Mouse (Mus musculus): ENCODE measurements around the gene 4930402H24Rik. TPM values are rescaled to one million over a fixed set of nuclear protein-coding genes. Genes with fewer than 3 reads are reported as not detected.

The 4930402H24Rik gene
- total and polyA plus RNA-seq, 3 experiments = 6.1 to 6.2 TPM; not detected in 1

DNA sequence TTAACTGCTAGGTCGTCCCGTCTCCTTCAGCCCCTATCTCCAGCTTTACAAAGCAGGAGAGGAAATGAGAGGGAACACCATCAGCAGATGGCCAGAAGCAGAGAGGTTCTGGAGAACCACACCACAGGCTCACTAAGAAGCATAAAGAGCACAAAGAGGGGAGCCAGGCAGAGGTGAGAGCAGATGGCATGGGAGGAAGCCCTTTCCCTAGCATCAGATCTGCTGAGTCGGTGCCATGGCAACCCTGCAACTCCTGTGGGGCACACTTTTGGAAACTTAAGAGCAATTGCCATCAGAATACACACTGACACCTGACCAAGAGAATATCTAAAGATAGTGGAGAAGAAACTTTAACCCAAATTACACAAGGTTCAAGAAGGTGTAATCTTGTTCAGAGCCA lies 151.6 kb downstream of the 4930402H24Rik start:
- no peak overlapping the region for H3K9ac ChIP-seq (ENCODE audit: control insufficient read depth, low read depth, low read length, poor library complexity, severe bottlenecking)
- H3K79me2 ChIP-seq (ENCODE audit: control insufficient read depth, insufficient read depth, low read length, poor library complexity) = no peaks in the 10 kb centered on the region
- TF ChIP-seq TAL1 (IDR thresholded peaks at IDR 0.05; ENCODE audit: low read length) = no peak
- no peak for TF ChIP-seq ETS1 (IDR thresholded peaks at IDR 0.05; ENCODE audit: low read depth, low read length)
- no peak for TF ChIP-seq CTCF (IDR thresholded peaks at IDR 0.05 in 2 of 3, conservative IDR thresholded peaks at IDR 0.05 in 1 of 3; ENCODE audit: control insufficient read depth in 1 of 3, insufficient read depth in 1 of 3, low read depth in 2 of 3, low read length in 3 of 3, poor library complexity in 1 of 3, severe bottlenecking in 1 of 3)
- TF ChIP-seq ZC3H11A (IDR thresholded peaks at IDR 0.05; ENCODE audit: low read depth, low read length) = no peak
- no peak for TF ChIP-seq NRF1 (IDR thresholded peaks at IDR 0.05; ENCODE audit: insufficient read depth, low read depth, low read length, poor library complexity, severe bottlenecking)
- TF ChIP-seq TCF12 (IDR thresholded peaks at IDR 0.05; ENCODE audit: low read depth, low read length) = no peak
- no peaks in the 10 kb centered on the region for H3K27me3 ChIP-seq (ENCODE audit: control insufficient read depth in 1 of 2, insufficient read depth in 2 of 2, low read length in 2 of 2)
- H3K36me3 ChIP-seq (ENCODE audit: control insufficient read depth in 1 of 2, insufficient read depth in 2 of 2, low read length in 2 of 2) = peaks cover 0 to 6% of the 10 kb centered on the region in 2 experiments; a peak in 2 of 4 replicates
- no peaks in the 10 kb centered on the region for H3K9me3 ChIP-seq (replicated peaks; ENCODE audit: insufficient read depth, low read length)
- no peak for DNase-seq (ENCODE audit: low read depth, low spot score)
- no peak overlapping the region for H3K4me3 ChIP-seq (ENCODE audit: control insufficient read depth in 1 of 2, insufficient read depth in 1 of 2, low read depth in 2 of 2, low read length in 2 of 2)
- peaks cover 0 to 7% of the 10 kb centered on the region in 2 experiments; a peak in 2 of 4 replicates for H3K4me1 ChIP-seq (ENCODE audit: control insufficient read depth in 1 of 2, insufficient read depth in 2 of 2, low read length in 2 of 2)
- no peak overlapping the region for H3K27ac ChIP-seq (ENCODE audit: control insufficient read depth, low read depth, low read length)

GRCm38 (mm10) chr2:130750449-130750848 lies 155.8 kb downstream of the 4930402H24Rik start:
- Histone ChIP-seq H3K9me3 (replicated peaks; ENCODE audit: insufficient read depth, low read length) (no peaks in the 10 kb centered on the region), H3K4me3 (ENCODE audit: control insufficient read depth in 1 of 2, insufficient read depth in 1 of 2, low read depth in 2 of 2, low read length in 2 of 2) (no peak overlapping the region), H3K79me2 (ENCODE audit: control insufficient read depth, insufficient read depth, low read length, poor library complexity) (no peaks in the 10 kb centered on the region), H3K36me3 (ENCODE audit: control insufficient read depth in 1 of 2, insufficient read depth in 2 of 2, low read length in 2 of 2) (peaks cover 0 to 6% of the 10 kb centered on the region in 2 experiments; a peak in 2 of 4 replicates), H3K9ac (ENCODE audit: control insufficient read depth, low read depth, low read length, poor library complexity, severe bottlenecking) (no peak overlapping the region), H3K27me3 (ENCODE audit: control insufficient read depth in 1 of 2, insufficient read depth in 2 of 2, low read length in 2 of 2) (no peaks in the 10 kb centered on the region), H3K4me1 (ENCODE audit: control insufficient read depth in 1 of 2, insufficient read depth in 2 of 2, low read length in 2 of 2) (peaks cover 0 to 7% of the 10 kb centered on the region in 2 experiments; a peak in 2 of 4 replicates), H3K27ac (ENCODE audit: control insufficient read depth, low read depth, low read length) (no peak overlapping the region)
- TF ChIP-seq ZMIZ1 (IDR thresholded peaks at IDR 0.05; ENCODE audit: low read depth, low read length) (no peak), RCOR1 (IDR thresholded peaks at IDR 0.05; ENCODE audit: low read depth, low read length) (peak; percentile 43; the same call in 1 of the 2 replicates), CHD2 (IDR thresholded peaks at IDR 0.05; ENCODE audit: low read length) (no peak), GATA1 (IDR thresholded peaks at IDR 0.05; ENCODE audit: low read depth, low read length) (0 out of 2 replicates have a peak, but pooled peaks have one; percentile 40)
- DNase-seq (ENCODE audit: low read depth, low spot score) = peak; percentile 88

DNA sequence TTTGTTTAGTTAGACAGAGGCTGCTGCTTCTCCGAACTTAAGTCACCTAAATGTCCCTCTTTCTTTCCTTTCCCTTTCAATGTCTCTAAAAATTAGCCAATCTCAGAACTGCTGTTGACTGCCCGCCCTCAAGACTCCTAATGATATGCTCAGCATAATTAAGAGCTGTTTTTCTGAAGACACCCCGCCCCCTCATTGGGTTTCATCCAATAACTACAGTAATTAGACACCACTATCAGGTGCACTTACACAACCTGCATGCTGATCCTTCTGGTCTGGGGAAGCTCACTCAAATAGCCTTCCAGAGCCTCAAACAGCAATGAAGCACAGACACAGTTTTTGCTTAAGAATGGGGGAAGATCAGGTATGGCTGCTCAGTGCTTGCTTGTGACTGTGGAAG lies 156.5 kb downstream of the 4930402H24Rik start:
- Histone ChIP-seq H3K9me3 (replicated peaks; ENCODE audit: insufficient read depth, low read length) (no peaks in the 10 kb centered on the region), H3K27ac (ENCODE audit: control insufficient read depth, low read depth, low read length) (no peak overlapping the region), H3K79me2 (ENCODE audit: control insufficient read depth, insufficient read depth, low read length, poor library complexity) (no peaks in the 10 kb centered on the region), H3K9ac (ENCODE audit: control insufficient read depth, low read depth, low read length, poor library complexity, severe bottlenecking) (no peak overlapping the region), H3K36me3 (ENCODE audit: control insufficient read depth in 1 of 2, insufficient read depth in 2 of 2, low read length in 2 of 2) (peaks cover 1 to 6% of the 10 kb centered on the region in 2 experiments; a peak in 3 of 4 replicates), H3K4me3 (ENCODE audit: control insufficient read depth in 1 of 2, insufficient read depth in 1 of 2, low read depth in 2 of 2, low read length in 2 of 2) (no peak overlapping the region), H3K27me3 (ENCODE audit: control insufficient read depth in 1 of 2, insufficient read depth in 2 of 2, low read length in 2 of 2) (no peaks in the 10 kb centered on the region), H3K4me1 (ENCODE audit: control insufficient read depth in 1 of 2, insufficient read depth in 2 of 2, low read length in 2 of 2) (peaks cover 0 to 7% of the 10 kb centered on the region in 2 experiments; a peak in 2 of 4 replicates)
- no peak for TF ChIP-seq ELF1 (IDR thresholded peaks at IDR 0.05; ENCODE audit: low read depth, low read length)
- TF ChIP-seq CTCF (IDR thresholded peaks at IDR 0.05 in 2 of 3, conservative IDR thresholded peaks at IDR 0.05 in 1 of 3; ENCODE audit: control insufficient read depth in 1 of 3, insufficient read depth in 1 of 3, low read depth in 2 of 3, low read length in 3 of 3, poor library complexity in 1 of 3, severe bottlenecking in 1 of 3) = no peak
- no peak for TF ChIP-seq TCF12 (IDR thresholded peaks at IDR 0.05; ENCODE audit: low read depth, low read length)
- no peak for TF ChIP-seq NELFE (IDR thresholded peaks at IDR 0.05; ENCODE audit: low read depth, low read length)
- no peak for TF ChIP-seq JUND (IDR thresholded peaks at IDR 0.05; ENCODE audit: low read depth, low read length)
- no peak for TF ChIP-seq ZNF384 (IDR thresholded peaks at IDR 0.05; ENCODE audit: low read depth, low read length)
- TF ChIP-seq ZC3H11A (IDR thresholded peaks at IDR 0.05; ENCODE audit: low read depth, low read length) = no peak
- peak; percentile 30 for DNase-seq (ENCODE audit: low read depth, low spot score)
